Mouse (Mus musculus): ENCODE results near the gene Depdc5.

- no peak for TF ChIP-seq POLR2A (IDR thresholded peaks at IDR 0.05; ENCODE audit: borderline replicate concordance, extremely low read depth, low read depth, low read length)
- no peak for TF ChIP-seq CTCF (IDR thresholded peaks at IDR 0.05; ENCODE audit: insufficient read depth, low read length)
These were observed 175.4 kb downstream of the Depdc5 start for GRCm38 (mm10) chr5:33038656-33039509.

Measured in lung, adult 2 months (tissue).